Mouse (Mus musculus) heart, postnatal 0 days (tissue): ENCODE data around the gene Dnajc27. TPM values are rescaled to one million over a fixed set of nuclear protein-coding genes. Genes with fewer than 3 reads are reported as not detected.

Experiments
- ATAC-seq: fragments of 200-750 bp; cut with Nextera tagmentation; 2 replicates; pipeline ENCODE4 v1.8.0; 2017; ENCODE audit warnings: low read depth, moderate number of reproducible peaks, moderate library complexity; ENCODE audit not compliant: insufficient read depth
- DNase-seq: peaks from one replicate; pipeline ENCODE4 v3.0.0-alpha.2; 2016; ENCODE audit warnings: low spot score
- H3K27ac ChIP-seq: fragments of 300-500 bp; sonication (generic); 2 replicates; pipeline ENCODE4 v1.5.1; 2014; ENCODE audit warnings: low read depth, mild to moderate bottlenecking
- H3K27me3 ChIP-seq: fragments of 300-500 bp; sonication (generic); 2 replicates; pipeline ENCODE4 v1.6.1; 2014; ENCODE audit warnings: low read length, mixed read lengths; ENCODE audit not compliant: control insufficient read depth, insufficient read depth
- H3K36me3 ChIP-seq: fragments of 300-500 bp; sonication (generic); replicated peaks from 2 replicates; pipeline ENCODE4 v1.6.1; 2014; ENCODE audit warnings: low read length, mixed read lengths; ENCODE audit not compliant: control insufficient read depth, insufficient read depth
- H3K4me1 ChIP-seq: fragments of 300-500 bp; sonication (generic); 2 replicates; pipeline ENCODE4 v1.6.1; 2014; ENCODE audit warnings: antibody characterized with exemption; ENCODE audit not compliant: control insufficient read depth, insufficient read depth
- H3K4me2 ChIP-seq: fragments of 300-500 bp; sonication (generic); 2 replicates; pipeline ENCODE4 v1.6.1; 2014; ENCODE audit warnings: low read depth, mild to moderate bottlenecking, low read length, moderate library complexity
- H3K4me3 ChIP-seq: fragments of 300-500 bp; sonication (generic); 2 replicates; pipeline ENCODE4 v1.5.1; 2014; ENCODE audit warnings: low read depth, low read length
- H3K9ac ChIP-seq: fragments of 300-500 bp; sonication (generic); replicated peaks from 2 replicates; pipeline ENCODE4 v1.6.1; 2014; ENCODE audit warnings: low read depth, low read length, mixed read lengths
- H3K9me3 ChIP-seq: fragments of 300-500 bp; sonication (generic); replicated peaks from 2 replicates; pipeline ENCODE4 v1.6.1; 2016; ENCODE audit warnings: low read length; ENCODE audit not compliant: control insufficient read depth
- CTCF ChIP-seq: IDR thresholded peaks from 2 replicates; pipeline ENCODE4 v1.5.1; 2016; ENCODE audit warnings: antibody characterized with exemption, control low read depth, low read depth
- EP300 ChIP-seq: IDR thresholded peaks from 2 replicates; pipeline ENCODE4 v1.6.1; 2016; ENCODE audit warnings: antibody characterized with exemption, low read depth
- WGBS: fragments of 180-500 bp; shearing (Covaris S2); extraction: QIAGEN DNeasy Blood & Tissue Kit; methylation state at CpG from one replicate; pipeline ENCODE4 v1.1.7; 2014; 5-methylcytosine and 5-hydroxymethylcytosine counted together
- polyA plus RNA-seq: library from polyadenylated mRNA; unstranded; fragments of >200 nt; fragmentation: Nextera tagmentation; extraction: Ambion mirVana; gene quantifications from 2 replicates; pipeline ENCODE4 v1.2.1, GENCODE M21; 2015
- total RNA-seq: library from RNA; depleted of rRNA; stranded (reverse); fragments of >200 nt; gene quantifications from 2 replicates; pipeline ENCODE4 v1.2.3, GENCODE M21; 2014; ENCODE audit warnings: low replicate concordance

The Dnajc27 gene
- total and polyA plus RNA-seq, 2 experiments from 2014 or later = 3.6 to 15.9 TPM

- DNase-seq (peak; percentile 59), ATAC-seq (peak; percentile 75)
- Histone ChIP-seq H3K9ac (no peak overlapping the region), H3K27ac (no peak overlapping the region), H3K4me3 (no peak overlapping the region), H3K9me3 (no peaks in the 10 kb centered on the region), H3K27me3 (no peaks in the 10 kb centered on the region), H3K4me2 (no peak overlapping the region), H3K4me1 (no peaks in the 10 kb centered on the region), H3K36me3 (peaks cover 46% of the 10 kb centered on the region)
- TF ChIP-seq EP300 (no peak), CTCF (peak; percentile 89)
- WGBS = 75% methylated on average over 4 of the region's 4 CpGs
Observed at GRCm38 (mm10) chr12:4107383-4107782, 25.0 kb downstream of the Dnajc27 start.

DNA sequence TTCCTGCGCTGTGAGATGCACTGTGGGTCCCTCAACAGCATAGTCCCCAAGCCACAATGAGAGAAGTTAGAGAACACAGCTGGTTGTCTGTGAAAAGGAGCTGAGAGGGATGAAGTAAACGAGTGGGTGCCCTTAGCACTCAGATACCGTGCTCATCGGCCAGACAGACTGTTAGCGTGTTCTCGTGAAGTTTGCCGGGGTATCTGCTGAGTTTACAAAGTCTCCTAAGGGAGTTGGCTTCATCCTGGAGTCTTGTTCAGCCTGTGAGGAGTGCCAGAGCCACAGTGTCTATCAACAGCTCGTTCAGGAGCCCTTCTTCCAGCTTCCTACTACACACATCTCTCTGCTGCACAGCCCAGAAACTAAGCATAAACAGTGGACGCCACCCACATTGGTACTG is 33.7 kb downstream of the Dnajc27 start:
- Histone ChIP-seq H3K9ac (no peak overlapping the region), H3K9me3 (no peaks in the 10 kb centered on the region), H3K27me3 (no peaks in the 10 kb centered on the region), H3K4me1 (no peaks in the 10 kb centered on the region; the same call in 1 of the 2 replicates), H3K4me3 (no peak overlapping the region), H3K36me3 (0 out of 2 replicates have a peak, but pooled peaks cover 6% of the 10 kb centered on the region), H3K4me2 (no peak overlapping the region), H3K27ac (no peak overlapping the region)
- ATAC-seq = no peak
- TF ChIP-seq CTCF = no peak
- no peak for TF ChIP-seq EP300
- WGBS = 31% methylated on average over 9 of the region's 9 CpGs
- no peak for DNase-seq

DNA sequence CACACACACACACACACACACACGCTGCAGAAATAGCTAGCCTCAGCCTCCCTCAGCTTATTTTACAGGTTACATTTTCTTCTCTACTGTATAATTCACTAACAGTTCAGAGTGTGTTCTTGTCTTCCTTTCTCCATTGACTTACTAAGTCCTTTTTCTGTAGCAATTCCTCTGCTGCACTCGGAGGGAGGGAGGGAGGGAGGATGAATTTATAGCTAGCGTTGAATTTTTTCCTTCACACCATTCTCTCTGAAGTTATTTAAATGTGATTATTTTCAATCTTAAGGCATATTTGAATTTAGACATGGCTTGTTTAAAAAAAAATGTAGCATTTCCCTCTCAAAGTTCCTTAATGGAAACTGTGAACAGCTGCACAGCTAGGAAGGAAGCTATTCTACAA is 34.8 kb downstream of the Dnajc27 start:
- H3K27me3 ChIP-seq = no peaks in the 10 kb centered on the region
- no peak overlapping the region for H3K27ac ChIP-seq
- H3K4me1 ChIP-seq = no peaks in the 10 kb centered on the region; the same call in 1 of the 2 replicates
- H3K9ac ChIP-seq = no peak overlapping the region
- H3K9me3 ChIP-seq = no peaks in the 10 kb centered on the region
- ATAC-seq (no peak), DNase-seq (no peak)
- 78% methylated on average over 3 of the region's 3 CpGs for WGBS
- TF ChIP-seq CTCF (no peak), EP300 (no peak)
- 0 out of 2 replicates have a peak, but pooled peaks cover 6% of the 10 kb centered on the region for H3K36me3 ChIP-seq
- H3K4me3 ChIP-seq = no peak overlapping the region
- no peak overlapping the region for H3K4me2 ChIP-seq

DNA sequence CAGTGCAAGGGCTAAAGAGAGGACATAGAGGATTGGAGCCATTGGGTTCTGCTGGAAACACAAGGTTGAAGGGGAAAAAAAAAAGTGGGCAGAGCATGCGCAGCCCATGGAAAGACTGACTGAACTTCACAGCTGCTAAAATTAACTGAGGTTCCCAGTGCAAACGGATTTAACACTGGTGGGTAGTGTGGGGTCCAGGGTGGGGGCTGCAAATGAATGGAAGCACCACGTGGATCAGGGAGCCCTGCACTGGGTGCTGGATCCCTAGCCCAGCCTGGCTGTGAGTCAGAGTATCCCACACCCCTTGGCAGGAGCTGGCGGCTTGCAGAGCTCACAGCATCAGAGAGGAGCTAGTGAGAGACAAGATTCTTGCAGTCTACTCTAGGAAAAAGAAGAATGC is 35.2 kb downstream of the Dnajc27 start:
- 0 out of 2 replicates have a peak, but pooled peaks cover 5% of the 10 kb centered on the region for H3K36me3 ChIP-seq

GRCm38 (mm10) chr12:4127346-4127745 is 45.0 kb downstream of the Dnajc27 start:
- DNase-seq = no peak
- no peak overlapping the region for H3K4me2 ChIP-seq
- H3K4me1 ChIP-seq = no peaks in the 10 kb centered on the region
- H3K27me3 ChIP-seq = no peaks in the 10 kb centered on the region
- TF ChIP-seq CTCF (no peak), EP300 (no peak)
- H3K9me3 ChIP-seq = no peaks in the 10 kb centered on the region
- H3K27ac ChIP-seq = no peak overlapping the region
- no peaks in the 10 kb centered on the region for H3K36me3 ChIP-seq
- no peak overlapping the region for H3K4me3 ChIP-seq
- H3K9ac ChIP-seq = no peak overlapping the region
- 59% methylated on average over 7 of the region's 7 CpGs for WGBS
- ATAC-seq = no peak

More for the DNA sequence above, 35.2 kb downstream of the Dnajc27 start:
- ATAC-seq (0 out of 2 replicates have a peak, but pooled peaks have one; percentile 39), DNase-seq (peak; percentile 16)
- Histone ChIP-seq H3K4me2 (no peak overlapping the region), H3K27me3 (no peaks in the 10 kb centered on the region), H3K9me3 (no peaks in the 10 kb centered on the region), H3K9ac (no peak overlapping the region), H3K27ac (no peak overlapping the region), H3K4me1 (no peaks in the 10 kb centered on the region; the same call in 1 of the 2 replicates), H3K4me3 (no peak overlapping the region)
- TF ChIP-seq EP300 = no peak
- no peak for TF ChIP-seq CTCF
- WGBS = 36% methylated on average over 4 of the region's 4 CpGs
